Mouse (Mus musculus) left cerebral cortex, adult 2 months (tissue): Measurements from ENCODE around the gene Sorcs3. TPM values are rescaled to one million over a fixed set of nuclear protein-coding genes. Genes with fewer than 3 reads are reported as not detected.
A peak's percentile ranks its signal among the peaks of the same experiment; 100 is the strongest.

Experiments
- DNase-seq, 2 experiments: peaks; one replicate each; pipeline ENCODE4 v3.0.0; 2021 to 2022; ENCODE audit warnings: low spot score in 2 of 2, mixed read lengths in 1 of 2; ENCODE audit errors: extremely low spot score in 1 of 2
- H3K27ac ChIP-seq: fragments of 200-600 bp; 2 replicates; pipeline ENCODE4 v1.8.1; 2022
- H3K4me3 ChIP-seq: fragments of 200-600 bp; 2 replicates; pipeline ENCODE4 v1.8.1; 2022
- CTCF ChIP-seq: fragments of 200-600 bp; IDR thresholded peaks from 2 replicates; pipeline ENCODE4 v1.8.1; 2022; ENCODE audit warnings: antibody characterized with exemption, mild to moderate bottlenecking, moderate library complexity
- intact Hi-C: fragments of 180-260 bp; cut with DNase I; formaldehyde crosslinking; loops from one replicate; pipeline ENCODE4 v1.15.1; 2025
- total RNA-seq, 2 experiments: library from RNA; stranded (reverse); gene quantifications; 2 replicates each; pipeline ENCODE4 v1.2.3; 2021

The Sorcs3 gene
- total RNA-seq, 2 experiments from 2014 or later: 38.8 to 51.0 TPM

DNA sequence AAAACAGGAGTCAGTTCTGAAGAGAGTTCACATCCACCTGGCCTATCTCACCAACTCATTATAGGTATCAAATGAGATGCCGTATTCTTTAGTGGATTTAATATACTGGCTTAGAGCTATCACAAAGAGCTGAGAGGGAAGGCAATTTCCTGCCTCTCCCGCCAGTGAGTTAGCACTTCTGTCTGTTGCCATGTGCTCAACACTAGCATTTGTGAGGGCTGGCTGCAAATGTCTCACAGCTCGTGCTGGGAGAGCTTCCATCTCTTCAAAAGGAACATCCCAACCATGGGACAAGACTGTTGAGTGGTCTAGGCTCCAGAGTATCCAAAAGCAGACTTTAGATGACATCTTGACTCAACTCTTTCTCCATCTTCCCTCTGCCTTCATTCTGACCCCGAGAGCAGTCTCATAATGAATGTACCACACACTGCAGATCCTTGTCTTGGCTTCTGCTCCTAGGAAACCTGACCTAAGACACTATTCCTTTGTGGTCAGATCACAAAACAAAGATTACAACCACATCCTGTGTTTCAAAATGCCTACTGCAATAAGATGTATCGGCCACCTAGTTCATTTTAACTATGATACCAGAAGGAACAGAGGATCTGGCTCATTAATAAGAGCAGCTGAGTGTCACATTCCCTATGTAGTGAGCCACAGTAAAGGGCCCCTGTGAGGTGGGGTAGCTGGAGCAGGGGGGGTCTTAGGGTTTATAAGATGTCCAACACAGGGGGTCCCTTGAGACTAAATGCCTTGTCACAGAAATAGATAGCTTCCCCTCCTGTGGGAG lies 614.9 kb downstream of the Sorcs3 start:
- no peak for TF ChIP-seq CTCF
- Histone ChIP-seq H3K27ac (peak overlapping the region; percentile 8; the same call in 1 of the 2 replicates), H3K4me3 (no peak overlapping the region)
- no peak for DNase-seq
- intact Hi-C loops: loop anchor here (5.0 kb wide), 1 partner anchor 557 kb away; no protein-coding TSS in a partner anchor

DNA sequence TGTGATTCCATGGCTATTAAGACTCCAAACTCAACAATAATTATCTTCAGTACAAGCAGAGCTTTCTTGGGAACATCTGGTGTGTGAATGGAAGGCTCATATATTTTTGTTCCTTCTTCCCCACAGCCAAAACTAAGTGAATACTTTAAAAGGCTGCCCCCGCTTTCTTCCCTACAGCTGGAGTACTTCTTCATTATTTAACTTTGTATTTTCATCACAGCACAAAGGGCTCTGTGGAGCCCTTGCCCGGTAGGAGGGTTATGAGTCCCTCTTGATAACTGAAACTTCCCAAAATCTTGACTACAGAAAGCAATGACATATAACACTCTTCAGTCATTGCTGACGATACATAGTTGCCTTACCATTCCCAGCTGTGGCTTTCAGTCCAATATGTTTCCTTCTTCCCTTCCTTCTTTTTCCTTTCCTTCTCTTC lies 615.5 kb downstream of the Sorcs3 start:
- intact Hi-C loops: loop anchor here (5.0 kb wide), 1 partner anchor 556 kb away; no protein-coding TSS in a partner anchor
- Histone ChIP-seq H3K27ac (no peak overlapping the region), H3K4me3 (no peak overlapping the region)
- TF ChIP-seq CTCF: no peak
- DNase-seq: no peak

DNA sequence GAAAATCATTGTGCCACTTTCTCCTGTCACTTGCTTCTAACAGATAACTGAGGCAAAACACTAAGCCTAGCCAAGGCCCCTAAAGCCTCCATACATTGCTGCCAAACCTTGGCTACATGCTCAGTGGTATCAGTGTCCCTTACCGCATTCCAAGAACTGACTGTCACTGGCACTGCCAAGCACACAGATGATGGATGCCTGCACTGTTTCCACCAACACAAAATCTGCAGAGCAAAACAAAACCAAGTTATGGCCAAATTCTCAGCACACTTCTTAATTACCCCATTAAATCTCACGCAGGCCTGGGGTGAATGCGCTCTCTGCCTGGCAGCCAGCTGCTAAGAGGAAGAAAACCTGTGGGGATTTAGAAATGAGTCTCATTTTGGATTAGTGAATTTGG lies 628.5 kb downstream of the Sorcs3 start:
- DNase-seq: no peak
- no peak for TF ChIP-seq CTCF
- intact Hi-C loops: no loop called here
- no peak overlapping the region for H3K27ac ChIP-seq
- H3K4me3 ChIP-seq: no peak overlapping the region

DNA sequence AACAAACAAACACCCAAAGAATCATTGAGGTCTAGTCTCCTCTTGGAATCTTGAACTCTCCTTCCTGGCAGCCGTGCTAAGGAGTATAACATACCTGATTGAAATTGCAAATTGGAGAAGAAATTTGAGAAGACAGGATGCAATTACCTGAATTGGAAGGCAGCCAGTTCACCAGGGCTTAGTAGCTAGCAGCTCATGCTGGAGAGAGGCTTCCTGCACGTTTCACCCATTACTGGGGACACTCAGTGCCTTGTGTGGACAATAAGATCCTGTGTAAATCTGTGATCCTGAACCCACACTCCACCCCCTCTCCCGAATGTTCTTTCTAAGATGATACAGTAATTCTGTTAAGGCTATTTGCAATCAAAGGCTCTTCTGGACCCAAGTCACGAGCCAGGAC lies 633.6 kb downstream of the Sorcs3 start:
- TF ChIP-seq CTCF: no peak
- Histone ChIP-seq H3K27ac (no peak overlapping the region), H3K4me3 (no peak overlapping the region)
- intact Hi-C loops: no loop called here
- no peak for DNase-seq

DNA sequence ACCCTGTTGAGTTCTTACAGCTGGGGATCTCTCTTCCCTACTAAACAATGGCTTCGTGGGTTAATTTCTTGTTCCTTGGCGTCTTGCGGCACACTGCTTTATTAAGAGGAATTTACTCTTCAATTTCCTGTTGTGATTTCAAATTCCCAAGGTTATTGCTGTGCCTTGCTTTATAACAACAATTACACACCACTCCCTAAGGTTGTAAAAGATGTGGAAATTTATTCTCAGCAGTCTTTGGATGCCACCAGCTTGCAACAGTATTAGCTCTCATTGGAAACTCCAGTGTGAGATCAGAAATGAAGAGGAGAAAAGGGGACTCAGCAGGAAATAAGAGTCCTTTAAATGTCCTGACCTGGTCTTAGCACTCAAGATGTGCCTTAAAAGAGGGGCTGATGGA lies 641.9 kb downstream of the Sorcs3 start:
- no peak for TF ChIP-seq CTCF
- DNase-seq: no peak

DNA sequence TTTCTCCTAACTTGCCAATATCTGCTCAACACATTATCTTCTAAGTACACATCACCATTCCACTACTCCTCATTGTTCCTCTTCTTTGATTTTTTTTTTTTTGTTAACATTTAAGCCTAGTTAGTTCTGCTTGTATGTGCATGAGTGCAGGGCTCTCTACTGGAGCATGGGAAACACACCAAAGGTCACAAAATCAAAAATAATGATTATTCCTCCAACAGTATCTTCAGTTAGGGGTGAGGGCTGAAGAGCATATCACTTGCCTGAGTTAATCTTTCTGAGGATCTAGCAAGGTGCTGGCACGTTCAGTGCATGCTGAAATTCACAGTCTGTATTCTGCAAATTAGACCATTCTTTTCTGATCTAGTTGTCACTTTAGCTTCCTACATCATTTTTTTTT lies 644.6 kb downstream of the Sorcs3 start:
- no peak overlapping the region for H3K27ac ChIP-seq
- DNase-seq: no peak
- no peak for TF ChIP-seq CTCF
- intact Hi-C loops: no loop called here
- H3K4me3 ChIP-seq: no peak overlapping the region

More for the DNA sequence above, 641.9 kb downstream of the Sorcs3 start:
- intact Hi-C loops: no loop called here
- Histone ChIP-seq H3K4me3 (no peak overlapping the region), H3K27ac (no peak overlapping the region)
